Mouse (Mus musculus): ENCODE measurements at regions not wholly inside any gene's neighbourhood (a gene's known extent, or its start where the extent isn't known, plus 50 kb on each side); places are given as distances from the start of the nearest gene placed in this dataset.

DNA sequence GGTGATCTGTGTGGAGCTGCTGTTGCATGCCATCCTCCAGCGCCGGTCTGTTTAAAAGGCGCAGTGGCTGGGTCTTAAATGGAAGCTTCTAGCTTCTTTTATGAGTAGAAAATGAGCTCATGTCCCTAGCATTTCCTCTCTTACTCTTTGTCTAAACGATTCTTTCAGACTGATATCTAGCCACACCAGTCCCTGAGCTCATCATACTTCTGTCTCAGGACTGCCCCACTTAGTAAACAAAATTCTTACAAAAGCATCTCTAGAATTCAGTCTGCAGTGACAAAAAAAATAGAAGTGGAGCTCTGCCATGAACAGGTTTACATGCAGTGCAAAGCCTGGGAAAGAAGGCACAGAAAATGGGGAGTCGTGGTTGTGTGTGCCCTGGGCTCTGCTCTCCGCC, 150.2 kb upstream of the Ccn2 start:
- no peak for DNase-seq

DNA sequence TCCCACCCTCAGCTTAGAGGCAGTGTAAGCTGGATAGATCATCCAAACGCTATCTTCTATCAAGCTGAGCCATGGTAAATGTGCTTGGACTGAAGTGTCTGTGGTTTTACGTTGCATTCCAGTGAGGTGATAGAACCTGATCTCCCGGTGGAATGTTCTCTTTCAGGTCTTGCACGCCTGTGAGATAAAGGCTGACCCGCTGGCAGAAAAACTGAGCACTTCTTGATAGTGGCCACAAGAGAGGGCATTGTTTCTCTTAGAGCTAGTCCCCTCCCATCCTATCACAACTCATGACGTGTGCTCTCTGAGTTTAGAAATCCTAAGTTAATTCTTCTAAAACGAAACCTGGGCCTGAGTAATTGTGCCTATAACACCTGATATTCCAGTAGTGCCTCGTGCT, 149.1 kb upstream of the Ccn2 start:
- no peak for DNase-seq

DNA sequence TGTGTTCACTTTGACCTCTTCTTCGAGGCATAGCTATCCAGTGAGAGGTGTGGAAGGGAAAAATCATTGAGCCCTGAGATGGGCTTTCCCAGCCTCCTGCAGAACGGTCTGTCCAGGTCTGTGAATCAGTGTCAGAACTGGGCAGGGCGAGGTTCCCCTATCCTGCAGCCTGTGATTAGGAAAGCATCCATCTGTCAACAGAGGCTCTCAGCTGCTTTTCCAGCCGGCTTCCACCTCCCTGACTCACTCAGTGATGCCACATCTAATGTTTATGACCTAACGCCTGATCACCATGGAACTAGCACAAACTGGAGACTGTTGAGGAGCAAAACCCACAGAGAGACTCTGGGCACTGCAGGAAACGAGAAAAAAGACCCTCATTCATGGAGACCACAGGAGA, 148.1 kb upstream of the Ccn2 start:
- peak in 1 of 2 experiments; percentile 5 for DNase-seq

DNA sequence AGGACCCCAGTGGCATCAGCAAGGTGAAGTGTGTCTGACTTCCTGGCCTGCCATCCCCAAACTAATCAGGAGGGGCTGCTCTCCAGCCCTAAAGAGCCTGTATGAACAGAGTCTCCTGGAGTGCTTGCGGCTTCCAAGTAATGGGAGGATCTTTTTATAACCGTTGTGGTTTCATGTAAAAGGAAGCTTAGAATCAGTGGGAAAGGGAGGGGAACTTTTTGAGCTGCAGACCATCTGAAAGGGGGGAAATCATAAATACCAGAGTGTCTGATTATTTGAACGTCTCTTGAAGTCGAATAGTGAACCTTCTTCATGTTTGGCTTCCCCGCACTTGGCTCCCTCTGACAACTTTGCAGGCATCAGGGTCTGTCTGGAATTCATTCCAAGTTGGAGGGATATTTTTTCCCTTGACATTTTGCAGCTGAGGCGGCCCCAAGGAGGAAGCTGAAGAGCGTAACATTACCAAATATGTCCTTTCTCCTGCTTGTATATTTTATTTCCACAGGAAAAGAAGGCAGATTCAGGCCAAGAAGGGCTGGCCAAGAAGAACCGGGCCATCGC, 147.2 kb upstream of the Ccn2 start:
- peak in 1 of 2 experiments; percentile 4 for DNase-seq

DNA sequence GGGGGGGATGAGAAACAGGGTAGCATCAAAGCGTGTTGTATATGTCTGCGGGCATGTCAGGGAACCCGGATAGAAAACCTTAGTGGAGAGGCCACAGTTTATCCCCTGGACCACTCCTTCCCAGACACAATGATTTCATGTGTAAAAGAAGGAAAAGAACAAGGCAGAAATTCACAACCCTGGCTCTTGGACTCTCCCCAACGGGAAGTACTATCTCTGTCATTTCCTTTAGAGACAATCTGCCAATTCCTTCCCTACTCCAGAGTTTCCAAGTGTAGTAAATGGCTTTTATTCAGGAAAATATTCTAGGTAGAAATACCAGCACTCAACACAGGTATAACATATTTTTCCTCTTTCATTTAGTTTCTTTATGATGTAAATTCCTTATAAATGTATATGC, 141.7 kb upstream of the Ccn2 start:
- DNase-seq, result no peak

DNA sequence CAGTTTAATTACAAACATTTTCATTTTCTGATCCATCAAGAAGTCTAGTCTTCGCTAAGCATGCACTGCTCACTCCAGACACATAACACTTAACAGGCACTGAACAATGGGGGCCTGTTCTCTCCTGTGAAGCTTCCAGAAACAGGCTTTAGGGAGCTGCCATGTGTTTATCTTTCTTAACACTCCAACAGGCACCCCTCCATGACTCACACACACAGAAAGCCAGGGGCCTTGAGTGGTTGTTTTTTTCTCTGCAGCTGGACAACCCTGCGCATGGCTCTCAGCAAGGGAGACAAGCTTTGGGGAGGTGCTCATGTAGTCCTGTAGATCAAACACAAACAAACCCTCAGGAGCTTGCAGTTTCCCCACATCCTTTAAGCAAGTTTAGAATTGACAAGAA, 136.6 kb upstream of the Ccn2 start:
- DNase-seq, result no peak

DNA sequence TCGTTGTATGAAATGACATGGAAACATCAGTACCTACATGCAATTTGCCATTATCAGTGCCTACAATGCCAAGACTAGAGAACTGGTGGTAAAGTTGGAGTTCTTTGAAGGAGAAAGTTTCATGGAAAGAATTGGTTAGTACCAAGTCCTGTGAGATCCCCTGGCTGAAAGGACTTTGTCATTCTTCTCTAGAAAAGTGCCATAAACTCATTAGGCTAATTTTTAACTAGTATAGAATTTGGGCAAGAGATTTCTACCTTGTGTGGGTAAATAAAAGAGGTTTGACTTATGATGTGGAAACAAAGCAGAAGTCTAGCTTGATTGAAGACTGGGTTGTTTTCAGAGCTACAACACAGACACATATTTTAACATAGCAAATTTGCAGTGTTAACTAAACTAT, 131.4 kb upstream of the Ccn2 start:
- no peak for DNase-seq

DNA sequence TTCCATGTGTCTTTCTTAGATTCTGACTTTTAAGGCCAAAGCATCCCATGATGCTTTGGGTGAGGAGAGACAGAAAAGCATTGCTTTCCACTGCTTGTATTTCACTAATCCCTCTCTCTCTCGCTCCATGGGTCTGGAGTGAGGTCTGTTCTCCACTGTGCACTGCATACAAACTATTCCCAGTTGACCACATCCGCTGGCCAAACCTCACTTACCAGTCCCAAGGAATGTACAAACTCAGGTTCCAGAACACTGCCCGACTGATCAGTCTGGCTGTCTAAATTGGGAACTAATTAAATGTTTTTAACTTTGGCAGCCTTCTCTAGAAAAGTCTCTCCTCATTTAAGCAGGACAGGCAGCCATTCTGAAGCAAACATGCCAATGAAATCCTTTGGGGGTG, 130.9 kb upstream of the Ccn2 start:
- DNase-seq, result no peak

DNA sequence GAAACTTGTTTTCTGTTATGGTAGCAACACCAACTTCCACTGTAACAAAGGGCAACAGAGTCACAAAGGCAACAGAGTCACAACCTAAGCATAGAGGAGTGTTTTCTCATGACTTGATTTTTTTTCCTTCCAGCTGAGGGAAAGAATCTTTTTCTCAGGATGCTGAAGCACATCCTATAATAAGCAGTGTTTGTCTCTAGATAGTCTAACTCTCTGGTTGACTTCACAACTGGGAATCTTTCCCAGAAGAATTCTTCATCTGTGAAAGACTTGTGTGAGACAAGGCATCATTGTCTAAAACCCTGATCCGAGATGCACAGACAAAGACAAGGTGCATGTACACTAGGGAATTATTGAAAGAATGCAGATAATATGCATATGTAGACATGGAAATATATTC, 125.5 kb upstream of the Ccn2 start:
- no peak for DNase-seq

DNA sequence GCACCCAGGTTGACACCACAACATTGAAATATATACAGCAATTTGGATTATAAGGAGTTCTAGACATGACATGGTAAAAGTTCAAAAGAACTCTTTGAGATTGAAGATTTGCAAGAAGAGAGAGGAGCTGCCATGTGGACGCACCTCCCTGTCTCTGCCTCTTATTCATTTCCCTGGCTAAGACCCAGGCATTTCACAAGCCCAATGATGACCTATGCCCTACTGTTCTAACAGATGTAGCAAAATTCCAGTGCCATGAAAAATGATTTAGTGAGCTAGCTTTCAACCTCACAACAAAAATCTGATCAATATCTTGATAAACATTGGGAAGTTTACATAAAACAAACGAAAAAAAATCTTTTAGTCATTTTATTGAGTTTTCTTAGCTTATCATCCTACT, 123.7 kb upstream of the Ccn2 start:
- no peak for DNase-seq

DNA sequence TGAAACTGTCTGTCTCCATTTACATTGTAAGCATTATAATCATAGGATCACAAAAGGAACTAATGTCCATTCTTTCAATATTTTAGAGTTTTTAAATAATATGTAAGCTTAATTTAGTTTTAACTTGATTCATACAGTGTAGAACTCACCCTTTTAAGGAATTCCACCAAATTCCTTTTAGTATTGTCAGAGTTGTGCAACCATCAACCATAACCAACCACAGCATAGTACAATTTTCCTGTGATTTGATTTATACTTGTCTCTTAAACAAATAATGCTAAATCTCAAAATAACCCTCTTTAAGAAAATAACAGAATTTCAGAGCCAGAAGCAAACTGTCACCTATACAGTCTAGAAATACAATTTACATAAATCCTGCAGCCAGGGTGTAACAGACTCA, 119.0 kb upstream of the Ccn2 start:
- no peak for DNase-seq

DNA sequence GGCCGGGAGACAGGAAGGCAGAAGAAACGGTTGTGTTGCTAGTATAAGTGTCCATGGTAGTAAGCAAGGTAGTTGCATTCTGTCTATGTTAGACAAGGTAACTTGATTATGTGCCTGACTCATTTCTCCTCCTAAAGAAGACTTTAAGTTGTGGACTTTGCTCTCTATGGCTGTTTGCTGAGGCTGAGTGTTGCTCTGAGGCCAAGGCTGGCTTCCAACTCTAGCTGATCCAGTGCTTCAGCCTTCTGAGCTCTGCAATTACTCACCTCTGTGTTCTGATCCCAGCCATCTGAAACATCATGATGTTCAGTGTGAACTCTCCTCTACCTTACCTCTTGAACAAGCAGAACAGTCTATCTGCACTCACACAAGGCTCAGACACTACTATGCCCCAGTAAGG, 116.7 kb upstream of the Ccn2 start:
- DNase-seq, result no peak

DNA sequence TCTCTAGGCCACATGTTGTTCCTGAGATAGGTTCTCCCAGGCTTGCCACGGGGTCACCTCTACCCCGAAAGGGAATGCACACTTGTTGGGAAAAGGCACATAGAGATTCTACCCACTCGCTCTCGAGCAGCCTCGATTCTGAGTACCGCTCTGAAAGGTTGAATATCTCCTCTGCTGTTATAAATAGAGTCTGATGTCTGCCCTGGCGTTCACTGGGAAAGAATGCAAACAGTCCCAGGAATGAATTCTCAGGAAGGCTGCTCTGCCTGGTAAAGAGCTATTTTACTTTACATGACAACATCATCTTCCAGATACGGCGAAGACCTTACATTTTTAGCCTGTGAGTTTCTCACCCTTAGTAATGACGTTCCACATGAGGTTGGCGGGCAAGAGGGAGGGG, 116.1 kb upstream of the Ccn2 start:
- DNase-seq, result no peak

DNA sequence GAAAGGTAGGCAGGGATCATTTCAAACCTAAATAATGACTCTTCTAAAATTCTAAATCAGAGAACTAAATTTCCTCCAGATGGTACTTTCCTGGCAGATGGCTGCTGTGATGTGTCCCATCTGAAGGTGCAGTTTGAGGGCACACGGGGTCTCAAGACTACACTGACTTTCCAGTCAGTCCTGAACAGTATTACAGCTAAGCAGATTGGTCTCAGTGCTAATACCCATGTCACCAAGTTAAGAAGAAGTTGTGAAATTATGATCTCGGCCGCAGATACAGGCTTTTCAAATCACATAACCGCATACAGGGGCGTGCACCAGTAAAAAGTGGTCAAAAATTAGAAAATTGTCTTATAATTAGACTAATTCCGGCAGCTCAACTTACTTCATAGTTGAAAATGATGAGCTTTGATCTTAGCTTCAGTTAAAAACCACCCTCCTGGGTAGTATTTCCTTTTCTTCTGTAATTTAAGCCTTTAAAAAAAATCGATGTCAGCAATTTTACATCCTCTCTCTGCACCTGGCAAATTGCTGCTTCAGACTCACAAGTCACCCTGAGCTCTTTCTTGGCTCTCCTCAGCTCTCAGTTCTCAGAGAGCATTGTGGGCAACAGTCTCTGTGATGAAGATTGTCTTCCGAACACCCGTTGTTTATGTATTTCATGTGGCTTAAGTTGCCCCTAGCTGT, 113.2 kb upstream of the Ccn2 start:
- DNase-seq, result no peak

DNA sequence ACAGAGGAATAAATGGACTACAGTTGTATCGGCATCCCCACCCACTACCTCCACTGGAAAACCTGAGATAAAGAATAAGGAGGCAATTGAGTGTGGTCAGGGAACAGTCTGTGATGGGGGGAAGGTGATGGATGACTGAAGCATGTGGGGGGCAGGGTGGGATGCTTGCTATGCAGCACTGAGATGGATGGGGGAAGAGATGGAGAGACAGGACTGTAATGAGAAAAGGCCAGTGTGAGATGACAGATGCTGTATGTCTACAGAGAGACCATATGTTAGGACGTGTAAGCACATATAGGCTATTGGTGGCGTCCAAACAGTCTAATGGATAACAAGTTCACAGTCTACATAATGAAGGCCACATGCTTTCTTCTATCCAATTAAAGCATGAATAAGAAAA, 112.2 kb upstream of the Ccn2 start:
- DNase-seq, result no peak

DNA sequence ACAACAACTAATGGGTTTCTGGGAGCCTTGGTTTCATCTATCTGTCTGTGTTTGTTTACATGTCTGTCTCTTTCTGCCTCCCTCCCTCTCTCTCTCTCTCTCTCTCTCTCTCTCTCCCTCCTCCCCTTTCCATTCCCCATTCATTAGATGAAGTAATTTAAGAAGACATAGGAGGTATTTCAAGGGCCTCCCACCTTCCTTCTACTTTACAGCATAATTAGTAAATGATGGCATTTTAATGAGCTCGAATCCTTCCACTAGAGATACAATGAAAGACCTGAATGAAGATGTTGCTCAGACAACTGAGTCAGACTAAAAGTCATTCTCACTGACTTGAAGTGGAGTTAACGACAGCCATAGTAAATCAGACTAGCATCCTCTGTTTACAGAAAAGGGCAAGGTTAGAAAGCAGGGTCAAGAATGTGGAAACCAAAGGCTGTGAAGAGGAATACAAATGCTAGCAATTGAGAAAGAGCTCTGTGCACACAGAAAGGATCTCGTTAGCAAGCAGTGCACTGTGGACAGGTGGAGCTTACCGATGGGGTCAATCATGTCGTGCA, 111.1 kb upstream of the Ccn2 start:
- no peak for DNase-seq

DNA sequence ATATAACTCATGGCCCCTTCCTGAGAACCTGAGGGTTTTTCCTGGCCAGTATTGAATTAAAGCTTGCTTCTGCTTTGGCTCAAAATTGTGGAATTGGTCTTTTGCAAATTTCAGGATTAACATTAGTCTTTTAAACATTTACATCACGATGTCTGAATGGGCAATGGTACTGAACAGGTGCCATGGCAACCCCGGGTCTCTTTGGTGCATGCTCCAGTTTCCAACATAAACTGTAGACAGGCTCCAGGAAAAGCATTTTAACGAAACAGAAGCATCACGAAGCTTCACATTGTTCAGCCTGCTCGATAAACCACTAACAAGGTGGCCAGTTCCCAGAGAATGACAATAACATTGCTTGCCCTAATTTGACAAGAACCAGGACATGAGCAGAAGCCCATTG, 109.8 kb upstream of the Ccn2 start:
- DNase-seq, result peak in 1 of 2 experiments; percentile 5

DNA sequence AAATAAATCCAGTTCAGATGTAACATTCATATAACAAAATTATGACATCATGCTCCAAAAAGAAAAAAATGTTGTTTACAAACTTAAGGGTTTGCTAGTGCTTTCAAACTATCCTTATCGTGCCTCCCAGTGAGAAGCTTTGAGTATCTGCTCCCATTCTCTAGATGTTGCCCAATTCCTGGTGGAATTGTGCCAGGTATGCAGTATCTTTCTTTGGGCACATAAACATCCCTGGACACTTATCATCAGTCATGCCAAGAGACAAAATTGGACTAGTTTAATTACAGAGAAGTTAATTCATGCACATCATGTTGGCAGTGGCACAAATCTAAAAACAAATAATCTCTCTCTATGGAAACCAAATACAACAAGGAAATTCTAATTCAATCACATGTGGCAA, 109.0 kb upstream of the Ccn2 start:
- peak; percentile 4 to 14 for DNase-seq

DNA sequence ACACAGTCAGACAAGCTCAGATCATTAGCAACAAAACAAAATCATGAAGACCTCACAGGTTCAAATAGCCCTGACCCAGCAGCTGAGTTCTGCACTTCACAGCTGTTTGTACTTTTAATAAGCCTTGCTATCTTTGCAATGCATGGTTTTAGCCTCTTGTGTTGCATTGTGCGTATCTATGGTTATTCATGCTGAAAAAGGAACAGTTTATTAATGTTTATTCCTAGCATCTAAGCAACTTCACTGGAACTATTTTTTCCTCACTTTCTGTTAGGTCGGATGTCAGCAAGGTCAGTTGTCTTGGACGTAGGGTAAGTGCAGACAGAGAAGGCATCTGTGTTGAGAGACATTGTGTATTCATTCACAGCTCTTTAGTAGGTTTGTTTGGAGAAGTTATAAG, 107.3 kb upstream of the Ccn2 start:
- no peak for DNase-seq

DNA sequence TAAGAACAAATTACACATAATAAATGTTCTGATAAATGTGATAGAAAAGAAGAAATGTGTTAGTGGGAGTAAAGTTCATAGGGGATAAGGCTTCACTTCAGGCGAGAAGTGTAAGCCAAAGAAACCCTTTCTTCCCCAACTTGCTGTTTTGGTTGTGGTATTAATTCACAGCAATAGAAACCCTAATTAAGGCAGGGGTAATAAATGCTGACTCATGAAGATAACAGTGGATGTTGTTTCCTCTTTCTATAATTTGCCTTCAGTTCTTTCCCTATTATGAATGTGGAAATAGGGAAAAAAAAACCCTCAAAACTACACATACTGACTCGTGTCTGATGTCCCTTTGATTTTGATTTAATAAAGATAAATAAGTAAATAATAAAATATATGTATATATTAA, 104.8 kb upstream of the Ccn2 start:
- no peak for DNase-seq

DNA sequence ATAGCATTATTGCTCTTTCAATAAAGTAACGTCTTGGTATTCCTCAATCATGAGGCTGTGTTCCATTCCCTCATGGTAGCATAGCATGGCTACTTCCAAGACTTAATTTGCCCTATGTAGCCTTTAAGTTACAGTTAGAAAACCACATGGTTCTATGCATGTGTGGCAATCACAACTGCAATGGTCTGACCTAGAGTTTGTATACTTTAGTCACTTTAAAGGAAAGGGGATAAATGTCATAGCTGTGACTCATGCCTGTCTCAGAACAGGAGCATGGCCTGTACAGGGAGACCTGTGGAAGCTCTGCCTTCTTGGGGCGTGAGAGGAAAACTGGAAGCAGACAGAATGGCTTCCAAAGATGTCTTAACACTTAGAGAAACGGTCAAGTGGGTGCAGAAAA, 103.4 kb upstream of the Ccn2 start:
- no peak for DNase-seq

DNA sequence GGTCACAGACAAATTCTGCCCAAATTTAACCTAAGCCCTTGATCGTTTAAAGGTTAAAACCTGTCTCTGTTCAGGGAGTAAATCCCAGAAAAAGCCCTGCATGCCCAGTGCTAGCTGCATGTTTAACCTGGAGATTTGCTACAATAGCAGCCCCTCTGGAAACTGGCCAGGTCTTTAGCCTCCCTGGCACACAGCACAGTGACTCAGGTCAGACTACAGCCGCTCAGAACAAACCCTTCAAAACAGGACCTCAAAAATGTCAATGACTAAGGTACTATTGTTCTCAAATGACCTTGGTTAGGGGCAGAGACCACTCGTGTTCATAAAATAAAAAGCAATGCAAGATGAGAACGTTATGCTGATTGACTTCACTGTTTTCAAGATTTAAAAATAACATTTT, 101.8 kb upstream of the Ccn2 start:
- DNase-seq, result peak; percentile 53 to 59

DNA sequence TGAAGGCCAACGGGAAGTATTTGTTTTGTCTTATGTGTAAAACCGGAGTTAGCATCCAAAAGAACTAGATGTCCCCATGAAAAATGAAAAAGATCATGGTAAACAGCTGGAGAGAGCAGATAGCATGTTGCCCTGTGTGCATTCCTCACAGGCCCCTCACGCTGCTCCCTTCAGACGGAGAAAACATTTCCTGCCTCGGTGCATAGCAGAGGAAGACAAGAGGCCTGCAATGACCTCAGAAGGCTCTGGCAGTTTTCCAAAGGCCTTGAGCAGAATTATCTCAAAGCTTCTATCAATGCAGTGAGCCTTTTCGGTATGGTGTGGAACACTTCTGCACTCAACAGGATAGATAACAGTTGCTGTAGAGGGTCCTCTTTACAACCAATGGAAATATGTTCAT, 101.3 kb upstream of the Ccn2 start:
- peak; percentile 23 to 38 for DNase-seq

DNA sequence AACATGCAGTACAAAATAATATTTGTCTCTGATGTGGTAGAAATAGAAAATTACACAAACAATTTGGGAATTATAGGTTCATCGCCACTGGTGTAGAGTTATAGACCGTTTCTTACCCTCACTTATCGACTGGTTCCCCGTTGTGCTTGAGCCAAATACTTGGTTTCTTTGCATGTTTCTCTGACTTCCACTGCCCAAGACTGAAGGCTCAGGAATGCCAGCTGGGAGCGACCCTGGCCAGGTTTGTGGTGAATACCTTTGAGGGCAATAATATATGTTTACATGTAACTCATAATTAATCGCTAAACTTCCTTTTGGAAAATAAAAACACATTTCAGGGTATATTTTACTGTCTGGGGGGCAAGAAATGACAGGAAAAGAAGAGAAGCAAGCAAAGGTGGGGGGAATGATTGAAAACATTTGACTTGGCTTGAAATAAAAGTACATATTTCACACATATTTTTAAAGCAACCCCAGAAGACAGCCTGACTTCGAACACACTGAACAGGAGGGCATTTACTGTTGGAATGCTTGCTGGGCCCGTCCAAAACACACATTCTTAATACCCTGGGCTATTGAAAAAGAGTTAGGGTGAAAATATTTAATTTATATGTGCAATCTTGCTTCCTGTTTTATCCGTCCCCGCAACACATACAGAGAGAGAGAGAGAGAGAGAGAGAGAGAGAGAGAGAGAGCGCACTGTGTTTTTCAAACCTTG, 75.3 kb upstream of the Ccn2 start:
- no peak for DNase-seq

Measured in cerebellum, postnatal 10 days (tissue).